Mouse (Mus musculus): ENCODE data around the gene Mid2. TPM values are rescaled to one million over a fixed set of nuclear protein-coding genes. Genes with fewer than 3 reads are reported as not detected.

Gene Mid2
- polyA plus RNA-seq, 1 experiment, result 4.0 TPM

Other genes with a start within 250 kb of the Mid2 start
- gene Prps1, start 208.0 kb upstream of the Mid2 start, polyA plus RNA-seq (2012; rRNA removed), result 5.9 and 9.4 TPM in 2 replicates
- 49.7 and 97.1 TPM in 2 replicates for gene Tsc22d3, start 63.9 kb upstream of the Mid2 start, polyA plus RNA-seq (2012; rRNA removed)
- not detected in 2 replicates for gene Tex13b, start 148.8 kb downstream of the Mid2 start, polyA plus RNA-seq (2012; rRNA removed)
- 0.15 TPM in 1 of 2 replicates, not detected in the other for gene Vsig1, start 243.0 kb downstream of the Mid2 start, polyA plus RNA-seq (2012; rRNA removed)

All from large intestine, adult 2 months (tissue).